Comparison of ENCODE assay signal across 8 mouse cellular contexts in genomic region chr9:65293973-65294715, GRCm38 (mm10). TPM values are rescaled to one million over a fixed set of nuclear protein-coding genes. Genes with fewer than 3 reads are reported as not detected.
DNase-seq lines count a peak whose midpoint lies in the region; ATAC-seq and TF ChIP-seq lines count a peak whose summit lies in the region.

TSS of gene Clpx (plus strand) at chr9:65294260.

- H3K36me3 ChIP-seq in heart, embryonic 12.5 days, result peaks cover 5% of the 10 kb centered on the region
- H3K36me3 ChIP-seq in kidney, postnatal 0 days (ENCODE audit: insufficient read depth, low read length), result no peaks in the 10 kb centered on the region
- H3K36me3 ChIP-seq in liver, embryonic 11.5 days (ENCODE audit: control insufficient read depth, insufficient read depth, low read length), result peaks cover 2% of the 10 kb centered on the region; the same call in 1 of the 2 replicates
- peaks cover 15% of the 10 kb centered on the region for H3K36me3 ChIP-seq in stomach, embryonic 14.5 days (ENCODE audit: control insufficient read depth, insufficient read depth, low read length)

- H3K27me3 ChIP-seq in heart, embryonic 12.5 days (replicated peaks), result no peaks in the 10 kb centered on the region
- H3K27me3 ChIP-seq in kidney, postnatal 0 days (ENCODE audit: insufficient read depth, low read length), result no peaks in the 10 kb centered on the region
- no peaks in the 10 kb centered on the region for H3K27me3 ChIP-seq in liver, embryonic 11.5 days (replicated peaks; ENCODE audit: control insufficient read depth, insufficient read depth, low read length)
- H3K27me3 ChIP-seq in stomach, embryonic 14.5 days (ENCODE audit: control insufficient read depth, insufficient read depth, low read length), result no peaks in the 10 kb centered on the region

- H3K9ac ChIP-seq in heart, embryonic 12.5 days, result peak within 1 kb of the TSS; percentile 93
- peak within 1 kb of the TSS; percentile 95 for H3K9ac ChIP-seq in kidney, postnatal 0 days (ENCODE audit: low read depth, low read length)
- peak within 1 kb of the TSS; percentile 92 for H3K9ac ChIP-seq in liver, embryonic 11.5 days (ENCODE audit: low read depth, low read length)
- H3K9ac ChIP-seq in stomach, embryonic 14.5 days (replicated peaks; ENCODE audit: low read depth, low read length), result peak within 1 kb of the TSS; percentile 83

- H3K27ac ChIP-seq in heart, embryonic 12.5 days (ENCODE audit: poor library complexity, severe bottlenecking), result peak within 1 kb of the TSS; percentile 83
- H3K27ac ChIP-seq in kidney, postnatal 0 days, result peak within 1 kb of the TSS; percentile 95
- H3K27ac ChIP-seq in liver, embryonic 11.5 days (ENCODE audit: low read depth, low read length), result peak within 1 kb of the TSS; percentile 75
- peak within 1 kb of the TSS; percentile 90 for H3K27ac ChIP-seq in stomach, embryonic 14.5 days (ENCODE audit: low read length)

- H3K4me3 ChIP-seq in heart, embryonic 12.5 days, result peak within 1 kb of the TSS; percentile 84
- peak within 1 kb of the TSS; percentile 81 for H3K4me3 ChIP-seq in kidney, postnatal 0 days (replicated peaks; ENCODE audit: low read depth, low read length)
- H3K4me3 ChIP-seq in liver, embryonic 11.5 days (ENCODE audit: low read depth, low read length), result peak within 1 kb of the TSS; percentile 96
- H3K4me3 ChIP-seq in stomach, embryonic 14.5 days (ENCODE audit: low read depth, low read length), result peak within 1 kb of the TSS; percentile 88

- peak within 1 kb of the TSS; percentile 77 for H3K4me2 ChIP-seq in heart, embryonic 12.5 days
- H3K4me2 ChIP-seq in kidney, postnatal 0 days (ENCODE audit: low read length), result peak within 1 kb of the TSS; percentile 85
- peak within 1 kb of the TSS; percentile 78 for H3K4me2 ChIP-seq in liver, embryonic 11.5 days
- H3K4me2 ChIP-seq in stomach, embryonic 14.5 days (replicated peaks; ENCODE audit: low read depth, low read length), result peak within 1 kb of the TSS; percentile 84

- ATAC-seq in erythroid progenitor cell, adult 5-6 weeks (replicated peaks; ENCODE audit: low FRiP score, poor library complexity, severe bottlenecking), result peak; percentile 89
- peak; percentile 96 for ATAC-seq in heart, embryonic 12.5 days (ENCODE audit: insufficient number of reproducible peaks, low FRiP score)
- ATAC-seq in kidney, postnatal 0 days (replicated peaks; ENCODE audit: low FRiP score, low read depth), result peak; percentile 96
- ATAC-seq in liver, embryonic 11.5 days (replicated peaks; ENCODE audit: low FRiP score), result peak; percentile 97
- ATAC-seq in stomach, embryonic 14.5 days (ENCODE audit: insufficient number of reproducible peaks, insufficient read depth, low FRiP score, low read depth), result peak; percentile 91

- WGBS in heart, embryonic 12.5 days, result under 1% methylated on average over 71 of the region's 71 CpGs
- under 1% methylated on average over 71 of the region's 71 CpGs for WGBS in kidney, postnatal 0 days
- WGBS in liver, embryonic 11.5 days, result under 1% methylated on average over 71 of the region's 71 CpGs
- WGBS in stomach, embryonic 14.5 days, result under 1% methylated on average over 71 of the region's 71 CpGs

- peak; percentile 98 for DNase-seq in CD4-positive helper T cell, adult 2 months (ENCODE audit: low read depth, low spot score)
- peak; percentile 97 for DNase-seq in brain, embryonic 18.5 days (ENCODE audit: low read depth, low spot score)
- DNase-seq in kidney, postnatal 0 days (ENCODE audit: low spot score), result peak; percentile 100
- peak; percentile 96 for DNase-seq in liver, embryonic 11.5 days (ENCODE audit: low spot score)
- peak; percentile 98 for DNase-seq in naive thymus-derived CD4-positive, alpha-beta T cell, adult 2 months (ENCODE audit: low read depth)

- no peak for TF ChIP-seq CTCF in kidney, postnatal 0 days (IDR thresholded peaks at IDR 0.05; ENCODE audit: low read depth)

- H3K9me3 ChIP-seq in heart, embryonic 12.5 days (replicated peaks), result no peaks in the 10 kb centered on the region
- no peaks in the 10 kb centered on the region for H3K9me3 ChIP-seq in kidney, postnatal 0 days (replicated peaks; ENCODE audit: low read length)
- H3K9me3 ChIP-seq in liver, embryonic 11.5 days (ENCODE audit: control insufficient read depth, low read length), result no peaks in the 10 kb centered on the region
- H3K9me3 ChIP-seq in stomach, embryonic 14.5 days (ENCODE audit: control insufficient read depth, low read depth, low read length), result no peaks in the 10 kb centered on the region

- H3K4me1 ChIP-seq in heart, embryonic 12.5 days (replicated peaks), result peaks cover 16% of the 10 kb centered on the region
- 0 out of 2 replicates have a peak, but pooled peaks cover 8% of the 10 kb centered on the region for H3K4me1 ChIP-seq in kidney, postnatal 0 days (replicated peaks; ENCODE audit: insufficient read depth, low read length)
- H3K4me1 ChIP-seq in liver, embryonic 11.5 days (replicated peaks; ENCODE audit: control insufficient read depth, insufficient read depth, low read length), result peaks cover 7% of the 10 kb centered on the region
- H3K4me1 ChIP-seq in stomach, embryonic 14.5 days (ENCODE audit: control insufficient read depth, insufficient read depth, low read length), result peaks cover 10% of the 10 kb centered on the region; the same call in 1 of the 2 replicates

RNA-seq across cellular contexts. Expression of gene Clpx, which starts in this region (rescaled TPM):
- 20.1 and 20.2 TPM in 2 replicates for total RNA-seq in erythroid progenitor cell, adult 5-6 weeks (2015; ENCODE audit: low replicate concordance)
- 30.4 and 56.9 TPM in 2 replicates for total RNA-seq in erythroid progenitor cell, adult 5-6 weeks (2017; ENCODE audit: low replicate concordance)
- polyA plus RNA-seq in heart, embryonic 12.5 days (2016; fragmentation: Nextera tagmentation; extraction: Ambion mirVana), result 44.6 and 45.2 TPM in 2 replicates
- polyA plus RNA-seq in kidney, postnatal 0 days (2015; fragmentation: Nextera tagmentation; extraction: Ambion mirVana), result 59.5 and 62.3 TPM in 2 replicates
- polyA plus RNA-seq in liver, embryonic 11.5 days (2014; fragmentation: Nextera tagmentation; extraction: Ambion mirVana), result 49.3 and 54.5 TPM in 2 replicates
- polyA plus RNA-seq in stomach, embryonic 14.5 days (2014; fragmentation: Nextera tagmentation; extraction: Ambion mirVana), result 50.7 and 56.7 TPM in 2 replicates

Comparison
In these comparisons a context has a peak if more than half of its experiments do, and no peak if none do; other contexts are left out.
1. Peak in every context shown above with its lines: DNase-seq, ATAC-seq, H3K4me3 ChIP-seq and H3K27ac ChIP-seq.